ENCODE assay signal across 21 mouse cellular contexts in the genomic region with DNA sequence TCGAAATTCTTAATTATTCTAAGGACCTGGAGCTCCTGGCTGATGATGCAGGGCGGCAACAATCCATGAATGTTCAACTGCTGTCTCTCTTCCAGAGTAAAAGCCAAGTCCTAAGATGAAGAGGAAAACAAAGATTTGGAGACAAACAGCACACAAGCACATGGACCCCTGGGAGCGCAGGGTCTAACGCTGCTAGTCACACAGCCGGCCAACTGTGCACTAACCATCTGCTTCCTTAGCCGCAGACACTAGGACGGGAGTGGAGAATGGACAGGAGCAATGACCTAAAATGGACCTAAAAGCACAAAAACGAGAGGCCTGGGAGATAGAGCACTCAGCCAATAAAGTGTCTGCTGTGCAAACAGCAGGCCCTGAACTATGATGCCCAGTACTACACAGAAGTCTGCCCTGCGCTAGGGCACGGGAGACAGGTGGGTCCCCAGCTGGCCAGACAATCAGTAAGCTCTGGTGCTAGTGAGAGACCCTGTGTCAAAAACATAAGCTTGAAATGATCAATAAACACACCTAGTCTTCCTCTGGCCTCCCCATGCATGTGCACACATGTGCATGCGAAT. TPM values are rescaled to one million over a fixed set of nuclear protein-coding genes. Genes with fewer than 3 reads are reported as not detected.
A peak's percentile ranks its signal among the peaks of the same experiment; 100 is the strongest.
DNase-seq lines count a peak whose midpoint lies in the region; ATAC-seq and TF ChIP-seq lines count a peak whose summit lies in the region.
"Had no signal": no experiment of that assay in that cellular context is flagged by ENCODE, and none has a peak within 500 bp of the region (broad histone marks: within the 10 kb centered on the region; RNA-seq: fewer than 3 reads in every experiment).

No protein-coding gene starts in this region.

- no peak for TF ChIP-seq POLR2A in heart, adult 2 months (IDR thresholded peaks at IDR 0.05; ENCODE audit: insufficient read depth, low read depth, low read length)
- TF ChIP-seq POLR2A in liver, adult 2 months (IDR thresholded peaks at IDR 0.05; ENCODE audit: extremely low read depth, insufficient read depth, low read length), result no peak
- TF ChIP-seq POLR2A in thymus, adult 2 months (IDR thresholded peaks at IDR 0.05; ENCODE audit: control insufficient read depth, extremely low read depth, insufficient read depth, low read length, poor library complexity), result no peak

- no peaks in the 10 kb centered on the region for H3K36me3 ChIP-seq in heart, adult 2 months (ENCODE audit: control insufficient read depth, insufficient read depth, low read length)
- peaks cover 13% of the 10 kb centered on the region for H3K36me3 ChIP-seq in heart, embryonic 12.5 days
- H3K36me3 ChIP-seq in liver, adult 2 months (ENCODE audit: control insufficient read depth, insufficient read depth, low read length), result peaks cover 36% of the 10 kb centered on the region; the same call in 1 of the 2 replicates
- H3K36me3 ChIP-seq in liver, embryonic 12.5 days, result no peaks in the 10 kb centered on the region
- H3K36me3 ChIP-seq in thymus, adult 2 months (ENCODE audit: control insufficient read depth, insufficient read depth, low read length), result no peaks in the 10 kb centered on the region
- H3K36me3 ChIP-seq: embryonic facial prominence, embryonic 10.5 days had no signal

- H3K4me1 ChIP-seq in heart, adult 2 months (ENCODE audit: control insufficient read depth, insufficient read depth, low read length), result no peaks in the 10 kb centered on the region; the same call in 1 of the 2 replicates
- H3K4me1 ChIP-seq in heart, embryonic 12.5 days (replicated peaks), result peaks cover 17% of the 10 kb centered on the region
- H3K4me1 ChIP-seq in liver, adult 2 months (ENCODE audit: control insufficient read depth, insufficient read depth, low read length), result peaks cover 15% of the 10 kb centered on the region
- H3K4me1 ChIP-seq in liver, embryonic 12.5 days, result 0 out of 2 replicates have a peak, but pooled peaks cover 5% of the 10 kb centered on the region
- no peaks in the 10 kb centered on the region; the same call in 1 of the 2 replicates for H3K4me1 ChIP-seq in thymus, adult 2 months (replicated peaks; ENCODE audit: control insufficient read depth, insufficient read depth, low read length)
- H3K4me1 ChIP-seq: forebrain, embryonic 13.5 days had no signal

- H3K27ac ChIP-seq in heart, adult 2 months, result peak overlapping the region; percentile 43; the same call in 1 of the 2 replicates
- no peak overlapping the region for H3K27ac ChIP-seq in heart, embryonic 12.5 days (ENCODE audit: poor library complexity, severe bottlenecking)
- H3K27ac ChIP-seq in liver, adult 2 months (replicated peaks; ENCODE audit: insufficient read depth, low read depth, low read length), result no peak overlapping the region
- no peak overlapping the region for H3K27ac ChIP-seq in liver, embryonic 12.5 days
- H3K27ac ChIP-seq in thymus, adult 2 months (ENCODE audit: control insufficient read depth, insufficient read depth, low read length), result peak overlapping the region; percentile 52; the same call in 1 of the 2 replicates
- H3K27ac ChIP-seq: embryonic facial prominence, embryonic 10.5 days; forebrain, embryonic 13.5 days; heart, embryonic 13.5 days had no signal

- 88% methylated on average over 11 of the region's 11 CpGs for WGBS in heart, adult 2 months
- WGBS in heart, embryonic 12.5 days, result 84% methylated on average over 11 of the region's 11 CpGs
- 56% methylated on average over 11 of the region's 11 CpGs for WGBS in liver, adult 2 months
- WGBS in liver, embryonic 12.5 days (ENCODE audit: insufficient replicate concordance), result 79% methylated on average over 11 of the region's 11 CpGs
- WGBS in thymus, adult 2 months, result 94% methylated on average over 11 of the region's 11 CpGs

- no peak for TF ChIP-seq CTCF in heart, adult 2 months (IDR thresholded peaks at IDR 0.05)
- TF ChIP-seq CTCF in liver, adult 2 months (IDR thresholded peaks at IDR 0.05; ENCODE audit: low read depth, low read length), result no peak
- TF ChIP-seq CTCF in thymus, adult 2 months (IDR thresholded peaks at IDR 0.05; ENCODE audit: borderline replicate concordance, control insufficient read depth, extremely low read depth, insufficient read depth, low read length, poor library complexity), result no peak

- H3K4me3 ChIP-seq in heart, adult 2 months, result no peak overlapping the region
- no peak overlapping the region for H3K4me3 ChIP-seq in heart, embryonic 12.5 days
- H3K4me3 ChIP-seq in liver, adult 2 months (ENCODE audit: insufficient read depth, low read depth, low read length), result no peak overlapping the region
- H3K4me3 ChIP-seq in liver, embryonic 12.5 days, result no peak overlapping the region
- no peak overlapping the region for H3K4me3 ChIP-seq in thymus, adult 2 months (ENCODE audit: control insufficient read depth, insufficient read depth, low read length)
- H3K4me3 ChIP-seq: embryonic facial prominence, embryonic 10.5 days; forebrain, embryonic 13.5 days; heart, embryonic 13.5 days had no signal

- no peaks in the 10 kb centered on the region for H3K27me3 ChIP-seq in heart, adult 2 months (ENCODE audit: control insufficient read depth, insufficient read depth, low read length)
- H3K27me3 ChIP-seq in heart, embryonic 12.5 days (replicated peaks), result no peaks in the 10 kb centered on the region
- H3K27me3 ChIP-seq in liver, adult 2 months (ENCODE audit: control insufficient read depth, insufficient read depth, low read length), result no peaks in the 10 kb centered on the region
- H3K27me3 ChIP-seq in liver, embryonic 12.5 days (replicated peaks), result no peaks in the 10 kb centered on the region
- no peaks in the 10 kb centered on the region for H3K27me3 ChIP-seq in thymus, adult 2 months (ENCODE audit: control insufficient read depth, insufficient read depth, low read length)
- H3K27me3 ChIP-seq: forebrain, embryonic 13.5 days; heart, embryonic 13.5 days had no signal

- no peaks in the 10 kb centered on the region for H3K79me2 ChIP-seq in heart, adult 2 months (replicated peaks; ENCODE audit: control insufficient read depth, insufficient read depth, low read length)
- peaks cover 28% of the 10 kb centered on the region for H3K79me2 ChIP-seq in liver, adult 2 months (ENCODE audit: control insufficient read depth, insufficient read depth, low read length)

- no peaks in the 10 kb centered on the region for H3K9me3 ChIP-seq in heart, embryonic 12.5 days (replicated peaks)
- no peaks in the 10 kb centered on the region for H3K9me3 ChIP-seq in liver, embryonic 12.5 days (replicated peaks)
- H3K9me3 ChIP-seq: embryonic facial prominence, embryonic 10.5 days; forebrain, embryonic 13.5 days; G1E; heart, embryonic 13.5 days had no signal

- ATAC-seq in cerebellum, adult (ENCODE audit: insufficient number of reproducible peaks, low FRiP score, low TSS enrichment), result no peak; the same call in 1 of the 2 replicates
- ATAC-seq in heart, embryonic 12.5 days (ENCODE audit: insufficient number of reproducible peaks, low FRiP score), result no peak
- ATAC-seq in liver, embryonic 12.5 days, result no peak
- ATAC-seq: CD4-positive, CD25-positive, alpha-beta regulatory T cell, adult 4 months; forebrain, embryonic 13.5 days; forebrain, postnatal 0 days had no signal

- no peak overlapping the region for H3K9ac ChIP-seq in heart, adult 2 months (ENCODE audit: low read depth, low read length)
- H3K9ac ChIP-seq in heart, embryonic 12.5 days, result no peak overlapping the region
- H3K9ac ChIP-seq in liver, adult 2 months (ENCODE audit: low read depth, low read length), result no peak overlapping the region
- no peak overlapping the region for H3K9ac ChIP-seq in liver, embryonic 12.5 days
- H3K9ac ChIP-seq: forebrain, embryonic 13.5 days; forebrain, postnatal 0 days; heart, embryonic 13.5 days had no signal

- intact Hi-C loops in heart, adult 2 months (cut with DNase I), result no loop called here

- no peak for TF ChIP-seq EP300 in heart, adult 2 months (IDR thresholded peaks at IDR 0.05; ENCODE audit: insufficient read depth, low read depth, low read length)

- DNase-seq in cerebellum, postnatal 10 days, result peak; percentile 31 to 53
- no peak for DNase-seq in heart, adult 2 months
- peak; percentile 64 for DNase-seq in liver, adult 2 months (ENCODE audit: extremely low read depth, low read depth, low spot score)
- DNase-seq in thymus, adult 2 months, result no peak
- no peak for DNase-seq in thymus, postnatal 36 days
- DNase-seq: adrenal gland, adult 8-10 months; adrenal gland, postnatal 36 days; B cell, adult 2 months; cerebellum, adult 11 months; cerebellum, adult 9-10 months; forebrain, postnatal 0 days; gastrocnemius, postnatal 36 days; heart, postnatal 36 days had no signal

- no peak overlapping the region for H3K4me2 ChIP-seq in heart, embryonic 12.5 days
- no peak overlapping the region for H3K4me2 ChIP-seq in liver, embryonic 12.5 days
- H3K4me2 ChIP-seq: forebrain, embryonic 13.5 days; heart, embryonic 13.5 days had no signal

RNA-seq across cellular contexts. Expression of a gene that starts 15.8 kb away (rescaled TPM):
- total RNA-seq in heart, adult 2 months (2021), result 100 to 1,000 TPM in 1 of 2 experiments, 10 to 100 TPM in 1; 100.0 to 110 TPM
- 67.1 and 101 TPM in 2 replicates for polyA plus RNA-seq in heart, adult 2 months (2012; rRNA removed)
- 50.0 and 51.1 TPM in 2 replicates for polyA plus RNA-seq in heart, embryonic 12.5 days (2016; fragmentation: Nextera tagmentation; extraction: Ambion mirVana)
- 62.8 and 87.4 TPM in 2 replicates for total RNA-seq in liver, adult 2 months (2014; rRNA removed)
- 66.3 and 101 TPM in 2 replicates for polyA plus RNA-seq in liver, adult 2 months (2012; rRNA removed)
- 4.5 and 5.2 TPM in 2 replicates for polyA plus RNA-seq in liver, embryonic 12.5 days (2016; fragmentation: Nextera tagmentation; extraction: Ambion mirVana)
- polyA plus RNA-seq in thymus, adult 2 months (2012; rRNA removed), result 24.6 and 30.4 TPM in 2 replicates
- polyA plus RNA-seq: CD4-positive, CD25-positive, alpha-beta regulatory T cell, adult 4 months had no signal

Comparison
In these comparisons a context has a peak if more than half of its experiments do, and no peak if none do; other contexts are left out.
1. H3K27ac ChIP-seq: peak in heart, adult 2 months (single experiment) and thymus, adult 2 months (single experiment); none in heart, embryonic 12.5 days (single experiment), liver, adult 2 months (single experiment) and liver, embryonic 12.5 days (single experiment).
2. DNase-seq: peak in cerebellum, postnatal 10 days (2 of 2) and liver, adult 2 months (single experiment); none in heart, adult 2 months (0 of 2), thymus, adult 2 months (single experiment) and thymus, postnatal 36 days (0 of 2).